Mouse (Mus musculus) adrenal gland, postnatal 25 days (tissue): Measurements from ENCODE around the gene Med13. TPM values are rescaled to one million over a fixed set of nuclear protein-coding genes. Genes with fewer than 3 reads are reported as not detected.
"Not testable (repeated sequence)": the region's sequence is repeated elsewhere in the genome, so short reads cannot be mapped to it uniquely, and the experiment has no call there.

ENCODE experiments used
- DNase-seq: peaks from one replicate; pipeline ENCODE4 v3.0.0; 2021; ENCODE audit warnings: mixed read lengths
- total RNA-seq: library from RNA; stranded (reverse); gene quantifications from 2 replicates; pipeline ENCODE4 v1.2.3, GENCODE M21; 2021

Med13 gene
- total RNA-seq, 1 experiment from 2014 or later: 54.1 TPM

- peak; percentile 11 for DNase-seq
These were observed 23.3 kb upstream of the Med13 start for GRCm38 (mm10) chr11:86380521-86381238.

- DNase-seq: no peak
These were observed 21.6 kb upstream of the Med13 start for GRCm38 (mm10) chr11:86378981-86379380.

GRCm38 (mm10) chr11:86377841-86378240 is 20.4 kb upstream of the Med13 start:
- no peak for DNase-seq

- DNase-seq: no peak
These were observed 19.3 kb upstream of the Med13 start for GRCm38 (mm10) chr11:86376707-86377106.

GRCm38 (mm10) chr11:86375086-86375485 is 17.7 kb upstream of the Med13 start:
- DNase-seq: no peak

- no peak for DNase-seq
These were observed 13.9 kb upstream of the Med13 start for GRCm38 (mm10) chr11:86371266-86371665.

- DNase-seq: no peak
These were observed 12.5 kb upstream of the Med13 start for GRCm38 (mm10) chr11:86369860-86370259.

- no peak for DNase-seq
These were observed 11.6 kb upstream of the Med13 start for GRCm38 (mm10) chr11:86369003-86369402.

- DNase-seq: no peak
These were observed 7.5 kb upstream of the Med13 start for GRCm38 (mm10) chr11:86364709-86365452.

- DNase-seq: peak; percentile 100
These were observed 654 bp upstream of the Med13 start for GRCm38 (mm10) chr11:86357984-86358528.

GRCm38 (mm10) chr11:86356007-86356853 is 1.2 kb downstream of the Med13 start:
- no peak for DNase-seq

GRCm38 (mm10) chr11:86353586-86353985 is 3.8 kb downstream of the Med13 start:
- no peak for DNase-seq

- DNase-seq: no peak
These were observed 5.6 kb downstream of the Med13 start for GRCm38 (mm10) chr11:86351766-86352315.

- DNase-seq: no peak
These were observed 6.7 kb downstream of the Med13 start for GRCm38 (mm10) chr11:86350636-86351138.

- no peak for DNase-seq
These were observed 8.1 kb downstream of the Med13 start for GRCm38 (mm10) chr11:86349325-86349724.

- no peak for DNase-seq
These were observed 8.5 kb downstream of the Med13 start for GRCm38 (mm10) chr11:86348872-86349271.

GRCm38 (mm10) chr11:86347387-86348122 is 9.8 kb downstream of the Med13 start:
- no peak for DNase-seq

GRCm38 (mm10) chr11:86346525-86346924 is 10.9 kb downstream of the Med13 start:
- DNase-seq: no peak

- not testable (repeated sequence) for DNase-seq
These were observed 12.5 kb downstream of the Med13 start for GRCm38 (mm10) chr11:86344940-86345339.

GRCm38 (mm10) chr11:86324251-86324650 is 33.2 kb downstream of the Med13 start:
- no peak for DNase-seq

GRCm38 (mm10) chr11:86314992-86315391 is 42.4 kb downstream of the Med13 start:
- DNase-seq: not testable (repeated sequence)
